Mouse (Mus musculus) C2C12 (cell line): ENCODE results near the gene Dnajb4.

Experiments
- CTCF ChIP-seq: IDR thresholded peaks from one replicate; pipeline ENCODE4 v1.5.1; 2011; ENCODE audit not compliant: control insufficient read depth, insufficient read depth, insufficient read length
- MAX ChIP-seq: IDR thresholded peaks from one replicate; pipeline ENCODE4 v1.6.1; 2011; ENCODE audit warnings: mild to moderate bottlenecking, control low read depth
- USF1 ChIP-seq: IDR thresholded peaks from one replicate; pipeline ENCODE4 v1.6.1; 2011; ENCODE audit warnings: low read depth, mild to moderate bottlenecking, control low read depth, moderate library complexity

GRCm38 (mm10) chr3:152142146-152142545, 68.0 kb downstream of the Dnajb4 start:
- no peak for TF ChIP-seq CTCF
- TF ChIP-seq MAX: no peak
- TF ChIP-seq USF1: no peak
